Mouse (Mus musculus) adrenal gland, adult 8-10 months (tissue): Measurements from ENCODE around the gene Frem3. TPM values are rescaled to one million over a fixed set of nuclear protein-coding genes. Genes with fewer than 3 reads are reported as not detected.

Experiments used
- DNase-seq: peaks from one replicate; pipeline ENCODE4 v3.0.0; 2022
- total RNA-seq, 4 experiments: library from RNA; stranded (reverse); gene quantifications; 2 replicates each; pipeline ENCODE4 v1.2.4; 2022

The Frem3 gene
- total RNA-seq, 4 experiments from 2014 or later, result not detected

DNA sequence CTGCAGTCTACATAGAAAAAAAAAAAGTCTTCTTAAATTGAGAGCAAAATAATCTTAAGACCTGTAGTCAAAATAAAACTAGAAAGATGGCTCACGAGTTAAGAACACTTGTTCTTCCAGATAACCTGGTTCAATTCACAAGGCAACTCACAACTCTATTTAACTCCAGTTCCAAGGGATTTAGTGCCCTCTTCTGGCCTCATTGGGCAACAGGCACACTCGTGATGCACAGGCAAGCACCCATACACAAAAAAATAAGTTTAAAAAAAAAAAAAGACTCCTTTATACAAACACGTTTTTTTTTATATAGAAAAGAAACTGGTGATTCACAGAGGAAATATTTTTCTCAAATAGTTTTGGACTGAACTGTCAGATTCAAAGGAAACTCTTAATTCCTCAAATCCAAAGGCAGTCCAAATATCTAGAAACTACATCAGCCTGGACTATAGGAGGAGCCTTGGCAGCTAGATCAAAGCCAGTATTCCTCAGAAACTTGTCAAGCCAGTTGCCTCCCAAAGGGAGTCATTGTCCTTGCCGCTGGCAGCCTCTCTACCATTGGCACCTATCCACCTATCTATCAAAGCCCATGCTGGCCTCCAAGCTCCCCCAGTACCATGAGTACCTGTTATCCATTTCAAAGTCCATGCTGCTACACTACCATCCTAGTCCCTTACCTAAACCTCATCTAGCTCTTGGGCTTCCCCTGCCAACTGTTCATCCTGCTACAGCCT, 100.0 kb downstream of the Frem3 start:
- DNase-seq, result peak; percentile 31

DNA sequence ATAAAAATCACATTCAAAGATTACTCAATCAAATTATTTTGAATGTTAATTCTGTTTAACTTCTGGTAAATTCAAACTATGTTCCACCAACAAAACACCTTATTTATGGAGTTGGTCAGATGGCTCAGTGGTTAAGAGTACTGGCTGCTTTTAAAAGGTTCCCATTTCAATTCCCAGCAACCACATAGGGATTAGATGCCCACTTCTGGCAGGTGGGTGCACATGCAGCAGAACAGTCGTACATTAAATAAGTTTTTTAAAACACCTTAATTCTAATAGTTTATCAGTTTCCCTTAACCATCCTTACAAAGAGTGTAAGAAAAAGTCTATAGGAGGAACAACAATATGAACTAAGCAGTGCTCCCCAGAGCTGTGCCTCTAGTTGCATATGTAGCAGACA, 103.6 kb downstream of the Frem3 start:
- no peak for DNase-seq

DNA sequence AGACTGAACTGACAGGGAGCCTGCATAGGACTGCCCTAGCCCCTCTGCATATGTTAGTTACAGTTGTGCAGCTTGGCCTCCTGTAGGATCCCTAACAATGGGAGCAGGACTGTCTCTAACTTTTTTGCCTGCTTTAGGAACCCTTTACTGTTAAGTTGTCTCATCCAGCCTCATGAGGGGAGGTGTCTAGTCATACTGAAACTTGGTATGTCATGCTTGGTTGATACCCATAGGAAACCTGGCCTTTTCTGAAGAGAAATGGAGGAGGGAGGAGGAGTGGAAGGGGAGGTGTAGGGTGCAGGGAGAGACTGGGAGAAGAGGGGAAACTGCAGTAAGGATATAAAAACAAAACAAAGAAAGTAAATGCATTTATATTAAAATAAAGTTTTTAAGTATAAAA, 121.4 kb downstream of the Frem3 start:
- no peak for DNase-seq

DNA sequence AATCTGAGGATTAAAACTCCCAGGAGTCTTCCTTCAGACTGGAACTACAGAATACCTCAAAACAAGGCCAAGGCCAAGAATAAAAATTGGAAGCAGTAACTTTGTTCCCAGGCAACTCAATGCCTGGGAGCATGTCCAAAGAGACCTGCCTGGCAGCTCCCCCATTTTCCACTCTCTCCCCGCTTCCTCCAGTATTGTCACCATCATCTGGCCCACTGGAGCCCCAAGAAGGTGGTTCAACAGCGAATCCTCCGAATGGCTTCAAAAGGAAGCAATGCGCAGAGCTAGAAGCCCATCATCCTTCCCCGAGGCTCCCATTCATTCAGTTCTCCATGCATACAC, 127.1 kb downstream of the Frem3 start:
- DNase-seq, result no peak

DNA sequence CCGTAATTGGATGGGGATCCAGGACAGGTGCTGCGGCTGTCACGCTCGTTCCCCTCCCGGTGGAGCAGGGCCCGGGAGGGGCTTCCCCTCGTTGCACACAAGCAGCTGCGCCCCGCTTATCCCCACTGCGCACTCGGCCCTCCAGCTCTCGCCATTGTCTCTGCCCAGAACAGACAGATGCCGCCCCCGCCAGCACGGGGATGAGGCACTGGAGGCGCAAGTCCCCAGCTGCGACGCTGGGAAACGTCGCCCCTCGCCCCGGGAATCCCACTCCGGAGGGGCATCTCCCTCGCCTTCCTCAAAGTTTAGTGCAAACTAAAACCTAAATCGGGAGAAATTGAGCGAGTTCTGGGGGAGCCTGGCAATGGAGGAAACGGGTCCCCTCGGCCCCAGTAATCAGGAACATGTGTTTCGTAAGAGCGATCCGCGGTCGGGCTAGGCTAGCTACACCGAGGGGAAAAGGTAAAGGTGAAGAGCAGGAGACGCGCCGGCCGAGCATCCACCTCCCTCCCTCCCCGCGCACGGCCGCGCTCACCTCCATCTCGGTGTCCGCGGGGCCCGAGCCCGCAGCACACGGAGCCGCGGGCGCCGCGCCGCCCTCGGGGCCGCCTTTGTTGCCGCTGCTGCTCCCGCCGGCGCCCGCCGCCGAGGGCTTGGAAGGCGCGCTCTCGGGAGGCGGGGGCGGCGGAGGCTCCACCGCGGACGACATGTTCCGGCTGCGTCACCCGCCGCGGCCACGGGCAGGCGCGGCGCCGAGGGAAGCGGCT, 127.7 kb downstream of the Frem3 start:
- peak; percentile 35 for DNase-seq

DNA sequence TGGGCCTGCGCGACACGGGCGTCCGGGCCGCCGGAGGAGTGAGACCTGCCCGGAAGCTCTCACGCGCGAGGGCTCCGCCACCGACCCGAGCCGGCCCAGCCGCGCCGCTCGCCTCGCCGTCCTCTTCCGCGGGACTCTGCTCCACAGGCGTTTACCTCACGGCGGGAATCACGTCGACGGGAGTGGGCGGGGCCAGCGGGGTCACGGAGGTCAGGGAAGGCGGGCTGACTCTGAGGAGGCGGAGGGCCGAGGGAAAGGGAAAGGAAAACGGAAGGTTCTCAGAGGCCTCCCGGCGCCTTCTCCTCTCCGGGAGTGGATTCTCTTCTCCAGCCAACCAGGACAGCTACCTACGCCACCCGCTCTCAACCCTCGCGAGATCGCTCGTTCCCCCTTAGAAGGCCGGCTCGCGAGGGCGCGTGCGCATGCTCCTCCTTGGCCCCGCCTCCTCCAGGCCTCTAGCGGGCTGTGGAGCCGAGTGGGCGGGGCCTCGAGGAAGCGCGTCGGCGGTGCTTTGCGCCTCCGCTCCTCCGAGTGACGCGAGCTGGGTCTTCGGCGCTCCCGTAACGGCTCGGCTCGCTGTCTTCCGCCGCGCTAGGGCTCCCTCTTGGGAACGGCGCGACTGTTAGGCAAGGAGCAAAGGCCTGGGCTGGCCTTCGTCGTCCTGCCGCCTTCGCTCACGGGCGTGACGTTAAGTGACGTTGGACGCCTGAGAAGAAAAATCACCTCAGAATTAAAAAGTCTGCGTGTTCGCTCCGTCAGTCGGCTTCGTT, 128.5 kb downstream of the Frem3 start, which contains the start of gene Smarca5:
TSS of gene Smarca5 (minus strand) at position 343 of the 770 bp plus-strand sequence.
- peak; percentile 93 for DNase-seq

DNA sequence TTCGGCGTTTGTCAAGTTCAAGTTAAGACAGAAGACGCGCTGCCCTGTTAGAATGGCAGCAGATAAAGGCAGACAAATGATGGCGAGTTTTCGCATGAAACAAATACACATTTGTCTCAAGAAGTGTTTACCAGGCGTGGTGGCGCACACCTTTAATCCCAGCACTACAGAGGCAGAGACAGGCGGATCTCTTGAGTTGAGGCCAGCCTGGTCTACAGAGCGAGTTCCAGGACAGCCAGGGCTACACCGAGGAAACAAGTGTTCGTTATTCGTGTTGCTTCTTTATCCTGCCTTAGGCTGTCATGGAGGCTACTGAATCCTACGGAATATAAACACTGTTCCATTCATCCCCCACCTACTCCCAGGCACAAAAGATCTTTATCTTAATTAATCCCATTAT, 129.1 kb downstream of the Frem3 start:
- DNase-seq, result no peak

Other genes with a start within 250 kb of the Frem3 start
- gene Gypa, start 117.3 kb upstream of the Frem3 start, total RNA-seq, result under 1 TPM in 1 of 4 experiments, not detected in 3; 0.17 TPM
- 10 to 100 TPM; 64.8 to 83.0 (median 76.3) TPM for gene Smarca5, start 128.4 kb downstream of the Frem3 start, total RNA-seq